Mouse (Mus musculus) embryonic facial prominence, embryonic 14.5 days (tissue): ENCODE results near the gene Pde4dip. TPM values are rescaled to one million over a fixed set of nuclear protein-coding genes. Genes with fewer than 3 reads are reported as not detected.

Experiments used
- ATAC-seq: fragments of 200-750 bp; cut with Nextera tagmentation; 2 replicates; pipeline ENCODE4 v1.8.0; 2017; ENCODE audit warnings: low read depth, moderate number of reproducible peaks, moderate TSS enrichment
- DNase-seq: peaks from one replicate; pipeline ENCODE4 v3.0.0-alpha.2; 2015; ENCODE audit warnings: low spot score
- H3K27ac ChIP-seq: fragments of 300-500 bp; sonication (generic); replicated peaks from 2 replicates; pipeline ENCODE4 v1.5.1; 2014; ENCODE audit warnings: low read depth, mild to moderate bottlenecking, low read length, moderate library complexity
- H3K27me3 ChIP-seq: fragments of 300-500 bp; sonication (generic); replicated peaks from 2 replicates; pipeline ENCODE4 v1.6.1; 2014; ENCODE audit warnings: low read length; ENCODE audit not compliant: control insufficient read depth, insufficient read depth
- H3K36me3 ChIP-seq: fragments of 300-500 bp; sonication (generic); 2 replicates; pipeline ENCODE4 v1.6.1; 2014; ENCODE audit warnings: low read length, mixed read lengths; ENCODE audit not compliant: control insufficient read depth, insufficient read depth
- H3K4me1 ChIP-seq: fragments of 300-500 bp; sonication (generic); 2 replicates; pipeline ENCODE4 v1.6.1; 2014; ENCODE audit warnings: antibody characterized with exemption, low read length; ENCODE audit not compliant: control insufficient read depth, insufficient read depth
- H3K4me2 ChIP-seq: fragments of 300-500 bp; sonication (generic); 2 replicates; pipeline ENCODE4 v1.6.1; 2014; ENCODE audit warnings: low read depth, mild to moderate bottlenecking, low read length, moderate library complexity, mixed read lengths
- H3K4me3 ChIP-seq: fragments of 300-500 bp; sonication (generic); 2 replicates; pipeline ENCODE4 v1.5.1; 2014; ENCODE audit warnings: low read depth, mild to moderate bottlenecking, low read length
- H3K9ac ChIP-seq: fragments of 300-500 bp; sonication (generic); 2 replicates; pipeline ENCODE4 v1.6.1; 2014; ENCODE audit warnings: low read depth, mild to moderate bottlenecking, low read length, moderate library complexity, mixed read lengths
- H3K9me3 ChIP-seq: fragments of 300-500 bp; sonication (generic); 2 replicates; pipeline ENCODE4 v1.6.1; 2016; ENCODE audit warnings: low read length; ENCODE audit not compliant: control insufficient read depth
- WGBS: fragments of 180-500 bp; shearing (Covaris S2); extraction: QIAGEN DNeasy Blood & Tissue Kit; methylation state at CpG from one replicate; pipeline ENCODE4 v1.1.7; 2014; 5-methylcytosine and 5-hydroxymethylcytosine counted together
- polyA plus RNA-seq: library from polyadenylated mRNA; unstranded; fragments of >200 nt; fragmentation: Nextera tagmentation; extraction: Ambion mirVana; gene quantifications from 2 replicates; pipeline ENCODE4 v1.2.1, GENCODE M21; 2014

Pde4dip gene
- polyA plus RNA-seq, 1 experiment from 2014 or later = 64.6 TPM

DNA sequence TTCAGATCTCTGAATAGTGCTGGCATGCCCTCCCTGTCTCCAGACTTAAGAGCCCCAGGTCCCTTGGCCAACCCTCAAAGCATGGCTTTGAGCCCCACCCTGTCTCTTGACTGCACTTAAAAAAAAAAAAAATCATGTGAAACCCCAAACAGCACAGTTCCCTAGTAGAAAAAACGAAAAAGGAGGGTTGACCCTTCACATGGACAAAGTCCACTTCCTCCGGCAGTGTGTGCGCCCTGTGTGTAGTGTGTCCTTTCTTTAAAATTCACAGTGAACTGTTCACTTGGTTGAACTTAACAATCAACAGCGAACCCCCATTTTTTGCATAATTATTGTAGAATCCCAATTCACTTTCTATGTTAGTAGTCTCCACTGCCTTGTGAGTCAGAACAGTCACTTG is 21.8 kb downstream of the Pde4dip start:
- Histone ChIP-seq H3K36me3 (no peaks in the 10 kb centered on the region), H3K27ac (no peak overlapping the region), H3K9ac (no peak overlapping the region; the same call in 1 of the 2 replicates), H3K4me2 (peak overlapping the region; percentile 97), H3K4me3 (peak overlapping the region; percentile 58), H3K4me1 (peaks cover 5% of the 10 kb centered on the region; the same call in 1 of the 2 replicates), H3K9me3 (no peaks in the 10 kb centered on the region), H3K27me3 (peaks cover 27% of the 10 kb centered on the region)
- WGBS = 65% methylated on average over 4 of the region's 4 CpGs
- DNase-seq (no peak), ATAC-seq (no peak)

DNA sequence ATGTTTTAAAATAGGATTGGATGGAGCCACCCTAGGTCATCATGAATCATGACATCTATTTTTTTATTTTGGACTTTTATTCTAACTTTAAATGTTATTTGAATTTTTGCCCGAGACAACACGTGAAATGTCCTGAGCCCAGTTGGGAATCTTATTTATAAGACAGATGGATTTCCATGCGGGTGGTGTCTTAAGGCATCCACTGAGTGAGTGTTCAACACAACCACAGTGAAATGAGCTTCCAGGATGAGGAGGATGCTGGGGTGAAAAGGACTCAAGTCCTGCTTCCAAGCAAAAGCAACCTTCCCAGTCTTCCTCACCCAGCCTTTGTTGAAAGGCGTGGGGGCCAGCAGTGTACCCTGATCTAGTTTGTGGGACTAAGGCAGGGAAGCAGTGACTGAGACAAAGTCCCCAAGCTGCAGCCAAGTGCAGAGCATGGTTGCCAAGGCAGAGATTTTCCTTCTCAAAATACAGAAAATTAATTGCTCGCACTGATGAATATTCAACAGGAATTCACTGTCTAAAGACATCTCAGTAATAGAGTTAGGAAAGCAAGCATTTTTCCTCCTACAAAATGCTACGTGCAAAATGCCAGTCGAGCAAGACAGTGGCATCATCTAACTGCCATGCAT is 27.6 kb downstream of the Pde4dip start:
- no peak overlapping the region for H3K27ac ChIP-seq
- 90% methylated on average over 7 of the region's 7 CpGs for WGBS
- no peak overlapping the region for H3K4me3 ChIP-seq
- ATAC-seq = no peak
- H3K36me3 ChIP-seq = no peaks in the 10 kb centered on the region
- H3K4me2 ChIP-seq = no peak overlapping the region
- H3K4me1 ChIP-seq = no peaks in the 10 kb centered on the region
- H3K9ac ChIP-seq = no peak overlapping the region
- H3K27me3 ChIP-seq = no peaks in the 10 kb centered on the region
- DNase-seq = no peak
- no peaks in the 10 kb centered on the region for H3K9me3 ChIP-seq

DNA sequence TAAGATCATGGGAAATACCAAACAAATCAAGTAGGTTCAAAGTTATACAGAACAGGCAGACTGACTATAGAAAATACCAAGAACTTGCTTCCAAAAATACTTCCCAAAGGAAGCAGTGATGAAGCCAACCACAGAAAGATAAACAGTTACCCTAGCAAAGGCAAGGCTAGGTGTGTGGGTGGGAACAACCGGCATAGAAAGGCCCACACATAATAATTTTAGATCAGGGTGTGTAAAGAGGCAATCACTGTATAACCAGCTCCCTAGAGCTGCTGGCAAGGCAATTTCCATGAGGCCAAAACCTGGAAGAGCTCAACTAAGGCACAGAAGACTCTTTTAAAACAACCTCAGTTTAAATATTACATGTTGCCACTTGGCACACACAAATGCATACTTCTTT is 29.1 kb downstream of the Pde4dip start:
- H3K27ac ChIP-seq = no peak overlapping the region
- no peaks in the 10 kb centered on the region for H3K36me3 ChIP-seq
- DNase-seq (no peak), ATAC-seq (no peak)
- H3K9ac ChIP-seq = no peak overlapping the region
- no peak overlapping the region for H3K4me3 ChIP-seq
- no peaks in the 10 kb centered on the region for H3K9me3 ChIP-seq
- H3K27me3 ChIP-seq = no peaks in the 10 kb centered on the region
- no peak overlapping the region for H3K4me2 ChIP-seq
- H3K4me1 ChIP-seq = no peaks in the 10 kb centered on the region
- 73% methylated on average over 1 of the region's 1 CpGs for WGBS

DNA sequence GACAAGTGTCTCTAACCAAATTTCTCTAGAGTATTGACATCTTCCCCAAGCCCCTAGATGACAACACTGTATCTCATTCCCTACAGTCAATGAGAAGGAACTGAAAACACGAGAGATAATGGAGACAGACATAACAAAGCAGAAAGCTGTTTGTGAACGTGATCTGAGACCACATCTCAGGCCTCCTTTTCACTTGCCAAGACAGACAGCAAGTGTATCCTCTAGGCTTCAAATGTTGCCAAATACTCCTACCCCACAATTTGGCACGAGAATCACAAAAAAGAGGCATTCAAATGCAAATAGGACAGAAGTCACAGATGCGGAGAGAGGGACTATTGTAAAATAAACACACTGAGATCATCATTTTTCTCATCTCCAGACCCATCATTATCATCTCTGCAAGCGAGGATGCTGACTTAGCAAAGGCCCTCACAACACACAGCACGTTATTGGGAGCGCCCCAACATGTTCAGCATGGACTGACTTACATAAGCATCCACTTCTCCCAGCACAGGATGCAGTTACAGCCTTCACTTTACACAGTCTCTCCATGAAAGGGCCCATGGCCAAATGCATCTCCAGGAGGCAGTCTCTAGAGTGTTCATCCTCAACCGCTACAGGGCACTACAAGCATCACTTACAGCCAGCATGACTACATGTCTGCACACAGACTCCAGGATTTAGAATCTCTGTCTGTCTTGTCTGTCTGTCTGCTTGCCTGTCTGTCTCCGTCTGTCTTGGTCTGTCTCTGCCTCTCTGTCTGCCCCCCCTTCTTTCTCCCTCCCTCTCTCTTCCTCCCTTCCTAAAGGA is 33.7 kb downstream of the Pde4dip start:
- Histone ChIP-seq H3K4me3 (no peak overlapping the region), H3K9me3 (no peaks in the 10 kb centered on the region), H3K9ac (no peak overlapping the region), H3K4me1 (no peaks in the 10 kb centered on the region), H3K27me3 (no peaks in the 10 kb centered on the region), H3K36me3 (no peaks in the 10 kb centered on the region), H3K4me2 (no peak overlapping the region), H3K27ac (no peak overlapping the region)
- DNase-seq = no peak
- 83% methylated on average over 9 of the region's 9 CpGs for WGBS
- ATAC-seq = no peak

DNA sequence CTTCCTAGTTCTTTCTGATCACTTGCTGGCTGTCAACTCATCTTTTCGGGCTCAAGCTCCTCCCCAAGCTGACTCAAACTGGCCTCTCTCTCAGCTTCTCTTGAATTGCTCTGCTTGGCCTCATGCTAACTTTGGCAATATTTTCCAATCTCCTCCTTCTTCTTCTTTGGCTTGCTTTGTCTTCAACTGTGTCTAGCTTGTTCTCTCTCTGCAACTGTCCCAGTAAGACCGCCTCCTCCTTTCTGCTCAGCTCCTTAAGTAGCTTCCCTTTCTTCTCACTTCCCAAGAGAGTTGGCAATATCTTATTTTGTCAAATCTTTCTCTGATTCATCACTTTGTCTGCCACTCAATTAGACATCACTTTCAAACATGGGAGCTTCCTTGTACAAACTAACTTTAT is 36.7 kb downstream of the Pde4dip start:
- Histone ChIP-seq H3K4me2 (no peak overlapping the region), H3K27ac (no peak overlapping the region), H3K4me3 (no peak overlapping the region), H3K9me3 (no peaks in the 10 kb centered on the region), H3K9ac (no peak overlapping the region), H3K36me3 (no peaks in the 10 kb centered on the region), H3K27me3 (no peaks in the 10 kb centered on the region), H3K4me1 (no peaks in the 10 kb centered on the region)
- no peak for DNase-seq
- no peak for ATAC-seq
- WGBS = 87% methylated on average over 2 of the region's 2 CpGs

DNA sequence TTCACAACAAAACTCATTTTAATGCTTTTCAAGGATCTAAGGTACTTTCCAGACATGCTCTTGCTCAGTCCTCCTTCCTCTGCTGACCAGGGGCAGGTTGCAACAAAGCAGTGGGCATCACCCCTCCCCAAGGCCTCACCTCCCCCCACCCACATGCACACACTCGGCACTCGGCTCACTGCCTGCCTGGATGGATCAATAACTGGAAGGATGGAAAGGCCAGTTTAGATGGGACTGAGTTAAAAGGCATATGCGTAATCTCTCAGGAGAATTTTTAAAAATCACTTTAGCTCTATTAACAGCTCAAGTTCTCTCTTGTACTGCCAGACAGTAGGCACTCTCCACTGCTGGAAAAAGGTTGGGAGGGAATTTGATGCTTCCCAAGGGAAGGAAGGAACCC is 40.9 kb downstream of the Pde4dip start:
- ATAC-seq (peak; percentile 41; the same call in 1 of the 2 replicates), DNase-seq (no peak)
- 56% methylated on average over 3 of the region's 3 CpGs for WGBS
- Histone ChIP-seq H3K27me3 (no peaks in the 10 kb centered on the region), H3K9ac (no peak overlapping the region), H3K27ac (no peak overlapping the region), H3K4me3 (no peak overlapping the region), H3K36me3 (no peaks in the 10 kb centered on the region), H3K4me2 (no peak overlapping the region), H3K9me3 (no peaks in the 10 kb centered on the region), H3K4me1 (no peaks in the 10 kb centered on the region)

DNA sequence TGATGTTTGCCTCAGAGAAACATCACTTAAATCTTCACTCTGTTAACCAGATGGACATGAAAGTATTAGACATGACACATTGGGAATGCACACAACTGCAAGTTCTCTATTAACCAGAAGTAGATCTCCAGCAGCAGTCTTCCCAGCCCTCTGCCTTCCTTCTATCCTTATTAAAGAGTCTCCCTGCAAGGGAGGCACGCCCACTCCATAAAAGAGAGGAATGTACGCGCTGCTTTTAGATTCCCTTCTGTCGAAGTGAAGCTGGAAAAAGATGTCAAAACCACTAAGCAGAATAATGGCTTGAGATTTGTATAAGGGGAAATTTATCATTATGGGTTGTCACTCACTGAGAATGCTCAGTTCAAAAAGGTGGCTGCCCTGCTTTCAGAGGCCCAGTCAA is 42.1 kb downstream of the Pde4dip start:
- no peak overlapping the region for H3K27ac ChIP-seq
- H3K36me3 ChIP-seq = no peaks in the 10 kb centered on the region
- no peak overlapping the region for H3K4me3 ChIP-seq
- H3K27me3 ChIP-seq = no peaks in the 10 kb centered on the region
- H3K4me2 ChIP-seq = no peak overlapping the region
- H3K4me1 ChIP-seq = no peaks in the 10 kb centered on the region
- ATAC-seq (no peak), DNase-seq (no peak)
- H3K9me3 ChIP-seq = no peaks in the 10 kb centered on the region
- WGBS = 70% methylated on average over 4 of the region's 4 CpGs
- H3K9ac ChIP-seq = no peak overlapping the region

DNA sequence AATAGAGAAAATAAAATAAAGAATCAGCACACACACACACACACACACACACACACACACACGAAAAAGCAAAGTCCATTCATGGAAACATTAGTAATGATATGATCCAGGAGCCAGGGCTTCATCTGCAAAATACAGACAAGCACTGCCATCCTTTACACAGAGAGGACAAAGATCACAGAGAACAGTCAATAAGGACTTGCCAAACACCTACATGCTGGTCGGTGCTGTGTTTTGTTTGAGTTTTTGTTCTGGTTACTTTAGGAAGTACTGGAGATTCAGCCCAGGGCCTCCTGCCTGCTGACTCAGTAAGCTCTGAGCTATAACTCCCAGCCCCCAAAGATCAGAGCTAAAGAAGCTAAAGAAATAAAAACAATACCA is 43.7 kb downstream of the Pde4dip start:
- no peaks in the 10 kb centered on the region for H3K4me1 ChIP-seq
- no peak overlapping the region for H3K9ac ChIP-seq
- no peaks in the 10 kb centered on the region for H3K36me3 ChIP-seq
- H3K27me3 ChIP-seq = no peaks in the 10 kb centered on the region
- H3K9me3 ChIP-seq = no peaks in the 10 kb centered on the region
- ATAC-seq (no peak), DNase-seq (no peak)
- H3K4me3 ChIP-seq = no peak overlapping the region
- H3K27ac ChIP-seq = no peak overlapping the region
- WGBS = 72% methylated on average over 2 of the region's 2 CpGs
- no peak overlapping the region for H3K4me2 ChIP-seq
